Mouse (Mus musculus): Measurements from ENCODE around the gene Fancc.

- TF ChIP-seq CTCF (IDR thresholded peaks at IDR 0.05; ENCODE audit: borderline replicate concordance, insufficient read depth, low read depth, low read length) (no peak), POLR2A (IDR thresholded peaks at IDR 0.05; ENCODE audit: borderline replicate concordance, insufficient read depth, low read length) (no peak)
Measured at GRCm38 (mm10) chr13:63296300-63296699, 200.8 kb downstream of the Fancc start.
